Mouse (Mus musculus) mouse embryonic stem cell (cell line): Measurements from ENCODE around the gene Dner.

Source experiments
- in situ Hi-C, 2 experiments: fragments of 300-500 bp; cut with MboI; formaldehyde crosslinking; loops; 1 replicate in 1 of 2; 3 replicates in 1 of 2; pipeline ENCODE4 v1.14.3; 2019 to 2020; ENCODE audit warnings: low sequenced_read_pairs in 2 of 2, low pct_unique_long_range_greater_than_20kb in 1 of 2, mixed read lengths in 1 of 2; ENCODE audit not compliant: unreplicated experiment in 1 of 2

Dner gene

GRCm38 (mm10) chr1:84485066-84485465 is 211.0 kb downstream of the Dner start:
- in situ Hi-C loops: loop anchor here (25.0 kb wide), 2 partner anchors 202 to 748 kb away; partner anchors contain the start of gene Dner (in 1 of the 2)

- in situ Hi-C loops: loop anchor here (25.0 kb wide), 2 partner anchors 203 to 747 kb away; partner anchors contain the start of gene Dner (in 1 of the 2)
Observed at GRCm38 (mm10) chr1:84484577-84484976, 211.4 kb downstream of the Dner start.

- in situ Hi-C loops: loop anchor here (25.0 kb wide), 2 partner anchors 207 to 743 kb away; partner anchors contain the start of gene Dner (in 1 of the 2)
Observed at GRCm38 (mm10) chr1:84479976-84480375, 216.0 kb downstream of the Dner start.

- in situ Hi-C loops: loop anchor here (25.0 kb wide), 3 partner anchors 337 to 737 kb away; no protein-coding TSS in a partner anchor
Observed at GRCm38 (mm10) chr1:84474274-84474673, 221.7 kb downstream of the Dner start.

- in situ Hi-C loops: loop anchor here (25.0 kb wide), 3 partner anchors 335 to 735 kb away; no protein-coding TSS in a partner anchor
Observed at GRCm38 (mm10) chr1:84472260-84472659, 223.8 kb downstream of the Dner start.

- in situ Hi-C loops: loop anchor here (25.0 kb wide), 3 partner anchors 333 to 733 kb away; no protein-coding TSS in a partner anchor
Observed at GRCm38 (mm10) chr1:84470342-84470741, 225.7 kb downstream of the Dner start.

- in situ Hi-C loops: loop anchor here (25.0 kb wide), 3 partner anchors 330 to 730 kb away; no protein-coding TSS in a partner anchor
Observed at GRCm38 (mm10) chr1:84467664-84468063, 228.4 kb downstream of the Dner start.

GRCm38 (mm10) chr1:84464761-84465160 is 231.3 kb downstream of the Dner start:
- in situ Hi-C loops: loop anchor here (25.0 kb wide), 3 partner anchors 327 to 727 kb away; no protein-coding TSS in a partner anchor

- in situ Hi-C loops: loop anchor here (25.0 kb wide), 3 partner anchors 327 to 727 kb away; no protein-coding TSS in a partner anchor
Observed at GRCm38 (mm10) chr1:84463976-84464662, 231.9 kb downstream of the Dner start.

GRCm38 (mm10) chr1:84449566-84450278 is 246.3 kb downstream of the Dner start:
- in situ Hi-C loops: loop anchor here (25.0 kb wide), 3 partner anchors 312 to 712 kb away; no protein-coding TSS in a partner anchor

- in situ Hi-C loops: no loop called here
Observed at GRCm38 (mm10) chr1:84443640-84444039, 252.4 kb downstream of the Dner start.

- in situ Hi-C loops: no loop called here
Observed at GRCm38 (mm10) chr1:84443050-84443449, 253.0 kb downstream of the Dner start.

- in situ Hi-C loops: no loop called here
Observed at GRCm38 (mm10) chr1:84441419-84441818, 254.6 kb downstream of the Dner start.

GRCm38 (mm10) chr1:84437565-84437964 is 258.5 kb downstream of the Dner start:
- in situ Hi-C loops: no loop called here

GRCm38 (mm10) chr1:84436281-84436680 is 259.7 kb downstream of the Dner start:
- in situ Hi-C loops: no loop called here

- in situ Hi-C loops: no loop called here
Observed at GRCm38 (mm10) chr1:84433291-84433980, 262.6 kb downstream of the Dner start.

GRCm38 (mm10) chr1:84432311-84432710 is 263.7 kb downstream of the Dner start:
- in situ Hi-C loops: no loop called here

GRCm38 (mm10) chr1:84428331-84428730 is 267.7 kb downstream of the Dner start:
- in situ Hi-C loops: no loop called here

GRCm38 (mm10) chr1:84427757-84428156 is 268.3 kb downstream of the Dner start:
- in situ Hi-C loops: no loop called here
